Mouse (Mus musculus): ENCODE results near the gene Dtnb. TPM values are rescaled to one million over a fixed set of nuclear protein-coding genes. Genes with fewer than 3 reads are reported as not detected.

Gene Dtnb
- polyA plus RNA-seq, 1 experiment from 2014 or later = 36.8 TPM

DNA sequence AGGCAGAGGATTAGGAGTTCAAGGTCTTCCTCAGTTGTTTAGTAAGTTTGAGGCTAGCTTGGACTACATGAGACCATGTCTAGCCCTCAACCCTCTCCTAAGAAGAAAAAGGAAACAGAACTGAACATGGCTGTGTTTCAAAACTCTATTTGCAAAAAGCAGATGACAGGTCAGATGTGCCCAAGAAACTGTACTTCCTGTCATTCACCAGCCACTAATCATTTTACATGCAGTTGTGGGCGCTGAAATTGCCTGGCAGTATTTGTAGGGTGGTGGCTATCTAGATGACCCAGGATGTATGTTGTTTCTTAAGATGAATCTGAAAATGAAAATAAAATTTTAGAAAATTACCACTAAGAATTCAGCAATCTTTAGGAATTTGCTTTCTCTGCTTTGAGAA is 14.8 kb downstream of the Dtnb start:
- Histone ChIP-seq H3K4me1 (replicated peaks; ENCODE audit: control insufficient read depth, insufficient read depth, low read length) (no peaks in the 10 kb centered on the region), H3K9ac (replicated peaks; ENCODE audit: low read depth, low read length) (no peak overlapping the region), H3K4me3 (replicated peaks; ENCODE audit: low read length) (no peak overlapping the region), H3K4me2 (ENCODE audit: low read length) (no peak overlapping the region), H3K27me3 (replicated peaks; ENCODE audit: control insufficient read depth, insufficient read depth, low read length) (no peaks in the 10 kb centered on the region), H3K27ac (ENCODE audit: low read length) (no peak overlapping the region), H3K36me3 (ENCODE audit: control insufficient read depth, insufficient read depth) (no peaks in the 10 kb centered on the region), H3K9me3 (ENCODE audit: control insufficient read depth, low read length) (no peaks in the 10 kb centered on the region)
- 93% methylated on average over 1 of the region's 1 CpGs for WGBS
- no peak for ATAC-seq

DNA sequence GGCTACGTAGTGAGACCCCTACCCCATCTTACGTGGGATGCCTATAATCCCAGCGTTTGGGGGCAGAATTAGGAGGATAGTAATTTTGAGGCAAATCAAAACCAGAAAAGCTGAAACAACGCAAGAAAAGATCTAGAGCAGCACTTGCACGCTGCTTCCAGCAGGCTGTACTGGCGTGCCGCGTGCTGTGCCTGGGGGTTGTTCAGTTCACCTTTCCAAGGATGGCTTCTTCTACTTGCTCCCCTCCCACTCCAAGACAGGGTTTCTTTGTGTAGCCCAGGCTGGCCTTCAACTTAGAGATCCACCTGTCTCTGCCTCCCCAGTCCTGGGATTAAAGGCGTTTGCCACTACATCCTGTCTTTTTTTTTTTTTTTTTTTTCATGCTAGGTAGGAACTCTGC is 17.9 kb downstream of the Dtnb start:
- H3K36me3 ChIP-seq (ENCODE audit: control insufficient read depth, insufficient read depth) = peaks cover 3% of the 10 kb centered on the region; the same call in 1 of the 2 replicates
- H3K4me2 ChIP-seq (ENCODE audit: low read length) = no peak overlapping the region
- H3K27me3 ChIP-seq (replicated peaks; ENCODE audit: control insufficient read depth, insufficient read depth, low read length) = no peaks in the 10 kb centered on the region
- no peaks in the 10 kb centered on the region for H3K9me3 ChIP-seq (ENCODE audit: control insufficient read depth, low read length)
- no peak overlapping the region for H3K9ac ChIP-seq (replicated peaks; ENCODE audit: low read depth, low read length)
- no peak overlapping the region for H3K4me3 ChIP-seq (replicated peaks; ENCODE audit: low read length)
- no peak for ATAC-seq
- H3K4me1 ChIP-seq (replicated peaks; ENCODE audit: control insufficient read depth, insufficient read depth, low read length) = no peaks in the 10 kb centered on the region
- no peak overlapping the region for H3K27ac ChIP-seq (ENCODE audit: low read length)
- WGBS = over 99% methylated on average over 9 of the region's 9 CpGs

DNA sequence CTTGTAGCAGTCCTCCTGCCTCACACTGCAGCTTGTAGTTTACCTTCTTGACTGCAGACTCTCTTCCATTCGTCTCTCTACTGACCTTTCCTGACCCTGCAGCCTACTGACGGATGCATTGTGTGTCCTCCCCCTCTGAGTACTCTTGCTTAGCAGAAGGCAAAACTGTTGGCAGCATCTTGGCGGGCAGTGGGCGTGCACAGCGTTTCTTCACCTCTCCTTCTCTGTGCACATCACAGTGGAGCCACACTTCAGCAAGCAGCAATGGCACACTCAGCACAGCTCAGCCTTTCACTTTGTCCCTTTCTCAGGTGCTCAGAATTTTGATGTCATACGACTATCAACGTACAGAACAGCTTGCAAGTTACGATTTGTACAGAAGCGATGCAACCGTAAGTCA is 19.4 kb downstream of the Dtnb start:
- H3K4me1 ChIP-seq (replicated peaks; ENCODE audit: control insufficient read depth, insufficient read depth, low read length) = no peaks in the 10 kb centered on the region
- H3K27ac ChIP-seq (ENCODE audit: low read length) = no peak overlapping the region
- peaks cover 3% of the 10 kb centered on the region for H3K36me3 ChIP-seq (ENCODE audit: control insufficient read depth, insufficient read depth)
- ATAC-seq = no peak
- H3K9me3 ChIP-seq (ENCODE audit: control insufficient read depth, low read length) = no peaks in the 10 kb centered on the region
- WGBS = 84% methylated on average over 10 of the region's 10 CpGs
- H3K4me2 ChIP-seq (ENCODE audit: low read length) = no peak overlapping the region
- no peak overlapping the region for H3K9ac ChIP-seq (replicated peaks; ENCODE audit: low read depth, low read length)
- H3K4me3 ChIP-seq (replicated peaks; ENCODE audit: low read length) = no peak overlapping the region
- H3K27me3 ChIP-seq (replicated peaks; ENCODE audit: control insufficient read depth, insufficient read depth, low read length) = no peaks in the 10 kb centered on the region

DNA sequence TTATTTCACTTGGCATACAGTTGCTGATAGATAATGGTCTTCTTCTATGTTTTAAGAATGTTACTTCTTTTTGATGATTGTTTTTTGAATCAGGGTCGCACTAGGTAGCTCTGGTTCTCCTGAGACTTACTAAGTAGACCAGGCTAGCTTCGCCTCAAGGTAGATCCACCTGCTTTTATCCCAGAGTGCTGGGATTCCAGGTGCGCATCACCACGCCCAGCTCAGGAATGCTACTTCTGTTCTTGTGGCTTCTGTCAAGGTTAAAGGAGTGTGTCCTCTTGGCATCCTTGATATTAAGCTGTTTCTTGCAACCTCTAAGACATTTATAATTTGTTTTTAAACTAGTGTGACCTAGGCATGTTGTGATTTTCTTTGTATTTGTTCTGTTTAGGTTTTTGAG is 30.6 kb downstream of the Dtnb start:
- no peak overlapping the region for H3K4me2 ChIP-seq (ENCODE audit: low read length)
- ATAC-seq = no peak
- 98% methylated on average over 4 of the region's 4 CpGs for WGBS
- no peaks in the 10 kb centered on the region for H3K36me3 ChIP-seq (ENCODE audit: control insufficient read depth, insufficient read depth)
- H3K27me3 ChIP-seq (replicated peaks; ENCODE audit: control insufficient read depth, insufficient read depth, low read length) = no peaks in the 10 kb centered on the region
- no peak overlapping the region for H3K9ac ChIP-seq (replicated peaks; ENCODE audit: low read depth, low read length)
- H3K9me3 ChIP-seq (ENCODE audit: control insufficient read depth, low read length) = no peaks in the 10 kb centered on the region
- H3K27ac ChIP-seq (ENCODE audit: low read length) = no peak overlapping the region
- no peak overlapping the region for H3K4me3 ChIP-seq (replicated peaks; ENCODE audit: low read length)
- no peaks in the 10 kb centered on the region for H3K4me1 ChIP-seq (replicated peaks; ENCODE audit: control insufficient read depth, insufficient read depth, low read length)

DNA sequence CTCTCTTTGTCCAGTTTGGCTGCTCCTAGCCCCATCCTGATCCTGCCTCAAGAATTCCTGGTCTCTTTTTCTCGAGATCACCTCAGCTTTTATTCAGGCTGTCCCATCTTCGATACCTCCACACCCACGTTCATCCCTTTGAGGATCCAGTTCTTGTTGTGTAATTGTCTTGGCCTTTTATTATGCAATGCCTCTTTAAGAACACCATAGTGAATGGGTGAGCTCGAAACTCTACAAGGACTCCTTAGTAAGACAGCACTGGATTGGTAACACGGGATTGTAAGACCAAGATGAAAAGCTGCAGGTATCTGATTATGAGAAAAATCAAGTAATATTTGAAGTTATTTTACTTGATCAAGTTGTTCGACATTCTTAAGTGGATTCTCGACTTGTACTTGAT is 34.0 kb downstream of the Dtnb start:
- H3K4me3 ChIP-seq (replicated peaks; ENCODE audit: low read length) = no peak overlapping the region
- no peak overlapping the region for H3K27ac ChIP-seq (ENCODE audit: low read length)
- H3K4me1 ChIP-seq (replicated peaks; ENCODE audit: control insufficient read depth, insufficient read depth, low read length) = no peaks in the 10 kb centered on the region
- no peak overlapping the region for H3K9ac ChIP-seq (replicated peaks; ENCODE audit: low read depth, low read length)
- no peak for ATAC-seq
- no peak overlapping the region for H3K4me2 ChIP-seq (ENCODE audit: low read length)
- H3K36me3 ChIP-seq (ENCODE audit: control insufficient read depth, insufficient read depth) = no peaks in the 10 kb centered on the region
- WGBS = 79% methylated on average over 7 of the region's 7 CpGs
- H3K9me3 ChIP-seq (ENCODE audit: control insufficient read depth, low read length) = no peaks in the 10 kb centered on the region
- H3K27me3 ChIP-seq (replicated peaks; ENCODE audit: control insufficient read depth, insufficient read depth, low read length) = no peaks in the 10 kb centered on the region

DNA sequence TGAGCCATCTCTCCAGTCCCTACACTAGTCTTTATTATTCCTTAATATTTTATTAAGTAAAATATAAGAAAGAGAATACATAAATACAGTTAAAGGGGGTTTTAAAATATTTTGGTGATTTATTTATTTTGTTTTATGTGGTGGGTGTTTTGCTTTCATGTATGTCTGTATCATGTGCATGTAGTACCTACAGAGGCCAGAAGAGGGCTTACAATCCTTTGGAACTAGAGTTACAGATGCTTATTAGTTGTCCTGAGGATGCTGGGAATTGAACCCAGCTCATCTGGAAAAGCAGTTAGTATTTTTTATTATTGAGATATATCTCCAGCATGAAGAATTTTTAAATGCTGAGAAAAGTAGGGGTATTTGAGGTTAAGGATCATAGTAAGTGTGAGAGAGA is 37.6 kb downstream of the Dtnb start:
- ATAC-seq = no peak
- no peak overlapping the region for H3K9ac ChIP-seq (replicated peaks; ENCODE audit: low read depth, low read length)

DNA sequence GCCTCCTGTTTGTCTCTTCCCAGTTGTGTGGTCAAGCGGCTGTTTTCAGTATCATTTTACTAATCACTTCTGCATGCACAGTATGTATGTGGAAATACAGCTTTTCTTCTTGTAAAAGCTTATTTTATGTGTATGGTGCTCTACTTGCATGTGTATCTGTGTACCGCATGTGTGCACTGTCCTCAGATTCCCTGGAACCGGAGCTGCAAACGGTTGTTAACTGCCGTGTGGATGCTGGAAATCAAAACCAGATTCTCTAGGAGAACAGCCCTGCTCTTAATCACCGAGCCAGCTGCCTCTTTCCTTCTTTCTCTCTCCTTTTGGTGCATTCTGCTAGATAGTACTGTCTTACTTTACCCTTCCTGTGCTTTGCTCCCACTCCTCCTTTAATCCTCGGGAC is 39.7 kb downstream of the Dtnb start:
- Histone ChIP-seq H3K4me2 (ENCODE audit: low read length) (no peak overlapping the region), H3K36me3 (ENCODE audit: control insufficient read depth, insufficient read depth) (no peaks in the 10 kb centered on the region), H3K27ac (ENCODE audit: low read length) (no peak overlapping the region), H3K9me3 (ENCODE audit: control insufficient read depth, low read length) (no peaks in the 10 kb centered on the region), H3K4me1 (replicated peaks; ENCODE audit: control insufficient read depth, insufficient read depth, low read length) (no peaks in the 10 kb centered on the region), H3K4me3 (replicated peaks; ENCODE audit: low read length) (no peak overlapping the region), H3K27me3 (replicated peaks; ENCODE audit: control insufficient read depth, insufficient read depth, low read length) (no peaks in the 10 kb centered on the region), H3K9ac (replicated peaks; ENCODE audit: low read depth, low read length) (no peak overlapping the region)
- WGBS = 84% methylated on average over 7 of the region's 7 CpGs
- no peak for ATAC-seq

More for the DNA sequence above, 37.6 kb downstream of the Dtnb start:
- H3K4me3 ChIP-seq (replicated peaks; ENCODE audit: low read length) = no peak overlapping the region
- H3K27ac ChIP-seq (ENCODE audit: low read length) = no peak overlapping the region
- H3K4me2 ChIP-seq (ENCODE audit: low read length) = no peak overlapping the region
- no peaks in the 10 kb centered on the region for H3K4me1 ChIP-seq (replicated peaks; ENCODE audit: control insufficient read depth, insufficient read depth, low read length)
- no peaks in the 10 kb centered on the region for H3K36me3 ChIP-seq (ENCODE audit: control insufficient read depth, insufficient read depth)
- H3K9me3 ChIP-seq (ENCODE audit: control insufficient read depth, low read length) = no peaks in the 10 kb centered on the region
- no peaks in the 10 kb centered on the region for H3K27me3 ChIP-seq (replicated peaks; ENCODE audit: control insufficient read depth, insufficient read depth, low read length)

DNA sequence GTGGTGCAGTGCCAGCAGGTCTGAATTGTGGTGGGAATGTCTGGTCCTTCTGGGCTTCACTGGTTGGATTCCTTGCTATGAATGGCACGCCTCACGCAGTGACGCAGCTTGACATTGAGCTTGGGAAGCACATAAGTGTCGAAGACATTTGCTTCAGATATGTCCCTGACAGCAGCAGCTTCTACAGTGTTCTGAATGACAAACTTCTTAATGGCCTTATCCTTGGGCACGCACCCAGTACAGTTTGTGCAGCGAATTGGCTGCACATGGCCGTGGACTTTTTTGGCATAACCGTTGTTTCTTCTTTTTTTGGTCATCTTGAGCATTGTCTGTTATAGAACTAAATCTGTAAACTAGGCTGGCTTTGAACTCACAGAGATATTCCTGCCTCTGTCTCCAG is 42.9 kb downstream of the Dtnb start:
- 96% methylated on average over 8 of the region's 8 CpGs for WGBS
- no peak for ATAC-seq
- Histone ChIP-seq H3K27ac (ENCODE audit: low read length) (no peak overlapping the region), H3K4me1 (replicated peaks; ENCODE audit: control insufficient read depth, insufficient read depth, low read length) (no peaks in the 10 kb centered on the region), H3K4me3 (replicated peaks; ENCODE audit: low read length) (no peak overlapping the region), H3K27me3 (replicated peaks; ENCODE audit: control insufficient read depth, insufficient read depth, low read length) (no peaks in the 10 kb centered on the region), H3K9ac (replicated peaks; ENCODE audit: low read depth, low read length) (no peak overlapping the region), H3K4me2 (ENCODE audit: low read length) (no peak overlapping the region), H3K36me3 (ENCODE audit: control insufficient read depth, insufficient read depth) (no peaks in the 10 kb centered on the region), H3K9me3 (ENCODE audit: control insufficient read depth, low read length) (no peaks in the 10 kb centered on the region)

DNA sequence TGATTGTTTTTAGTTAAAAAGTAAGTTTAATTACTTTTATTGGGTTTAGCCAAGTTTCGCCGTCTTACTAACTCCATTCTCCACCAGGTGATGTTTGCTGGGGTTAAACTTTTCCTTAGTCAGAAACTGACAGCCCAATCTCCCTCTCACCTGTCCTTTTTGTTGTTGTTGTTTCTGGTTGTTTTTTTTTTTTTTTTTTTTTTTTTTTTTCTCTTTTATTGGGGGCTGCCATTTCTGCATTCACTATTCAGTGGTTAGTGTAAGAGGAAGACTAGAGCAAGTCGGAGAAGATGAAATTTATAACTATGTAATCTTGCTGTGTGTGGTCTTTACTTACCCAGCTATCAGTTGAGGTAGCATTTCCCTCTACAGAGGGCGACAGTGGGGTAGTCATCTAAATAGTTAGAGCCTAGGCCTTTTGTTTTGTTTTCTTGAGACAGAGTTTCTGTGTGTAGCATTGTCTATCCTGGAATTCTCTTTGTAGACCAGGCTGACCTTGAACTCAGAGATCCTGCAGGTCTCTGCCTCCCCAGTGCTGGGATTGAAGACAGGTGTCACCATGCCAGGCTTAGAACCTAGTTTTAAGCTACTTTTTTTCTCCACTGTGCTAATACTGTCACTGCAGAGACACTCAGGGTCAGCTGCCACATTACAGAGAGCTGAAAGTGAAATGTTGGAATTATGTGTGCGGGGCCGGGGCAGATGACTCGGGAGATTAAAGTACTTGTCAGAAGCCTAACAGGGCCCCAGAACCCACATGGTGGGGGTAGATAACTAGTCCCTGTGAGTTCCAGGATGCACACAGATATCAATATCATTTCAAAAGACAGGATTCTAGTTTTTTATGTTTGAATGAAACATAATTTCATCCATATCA is 46.2 kb downstream of the Dtnb start:
- Histone ChIP-seq H3K9me3 (ENCODE audit: control insufficient read depth, low read length) (no peaks in the 10 kb centered on the region), H3K4me1 (replicated peaks; ENCODE audit: control insufficient read depth, insufficient read depth, low read length) (no peaks in the 10 kb centered on the region), H3K4me3 (replicated peaks; ENCODE audit: low read length) (no peak overlapping the region), H3K27ac (ENCODE audit: low read length) (no peak overlapping the region), H3K27me3 (replicated peaks; ENCODE audit: control insufficient read depth, insufficient read depth, low read length) (no peaks in the 10 kb centered on the region), H3K4me2 (ENCODE audit: low read length) (no peak overlapping the region), H3K36me3 (ENCODE audit: control insufficient read depth, insufficient read depth) (no peaks in the 10 kb centered on the region), H3K9ac (replicated peaks; ENCODE audit: low read depth, low read length) (no peak overlapping the region)
- ATAC-seq = no peak
- WGBS = 92% methylated on average over 7 of the region's 7 CpGs

DNA sequence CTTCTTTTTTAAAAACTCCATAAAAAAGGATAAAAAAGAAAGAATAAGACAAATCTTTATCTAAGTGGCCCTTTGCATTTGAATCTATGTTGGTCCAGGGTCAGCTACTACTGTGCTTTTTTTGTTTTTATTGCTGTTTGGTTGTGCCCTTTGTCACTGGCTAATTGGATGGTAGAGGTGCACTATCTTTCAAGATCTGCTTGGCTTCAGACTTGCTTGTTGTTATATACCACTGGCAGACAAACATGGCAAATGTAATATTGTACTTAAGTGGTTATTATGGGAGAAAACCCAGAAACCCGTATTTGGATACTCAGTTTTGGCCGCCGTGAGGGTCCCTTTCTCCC is 46.8 kb downstream of the Dtnb start:
- Histone ChIP-seq H3K9me3 (ENCODE audit: control insufficient read depth, low read length) (no peaks in the 10 kb centered on the region), H3K27me3 (replicated peaks; ENCODE audit: control insufficient read depth, insufficient read depth, low read length) (no peaks in the 10 kb centered on the region), H3K36me3 (ENCODE audit: control insufficient read depth, insufficient read depth) (no peaks in the 10 kb centered on the region), H3K4me3 (replicated peaks; ENCODE audit: low read length) (no peak overlapping the region), H3K9ac (replicated peaks; ENCODE audit: low read depth, low read length) (no peak overlapping the region), H3K27ac (ENCODE audit: low read length) (no peak overlapping the region), H3K4me1 (replicated peaks; ENCODE audit: control insufficient read depth, insufficient read depth, low read length) (no peaks in the 10 kb centered on the region), H3K4me2 (ENCODE audit: low read length) (no peak overlapping the region)
- 99% methylated on average over 3 of the region's 3 CpGs for WGBS
- ATAC-seq = no peak
